Mouse (Mus musculus): ENCODE results near the gene Gm5141. TPM values are rescaled to one million over a fixed set of nuclear protein-coding genes. Genes with fewer than 3 reads are reported as not detected.

The Gm5141 gene
- total RNA-seq (2023): 0.77 and 1.4 TPM in 2 replicates

GRCm38 (mm10) chr13:62785199-62786134, at the start of gene Gm5141:
Gene Gm5141, minus strand, starts transcription at chr13:62785808.

GRCm38 (mm10) chr13:62760432-62761415, 24.9 kb downstream of the Gm5141 start, which contains the start of gene Platr25:
Gene Platr25, minus strand, starts transcription at chr13:62760709.

Other genes starting within 250 kb of the Gm5141 start
- gene Zfp935, start 227.3 kb downstream of the Gm5141 start, total RNA-seq (2023): not detected in 2 replicates
- gene Zfp934, start 214.6 kb downstream of the Gm5141 start, total RNA-seq (2023): 3.1 TPM in 2 replicates
- 0.66 and 2.7 TPM in 2 replicates for gene 6720489N17Rik, start 161.6 kb downstream of the Gm5141 start, total RNA-seq (2023)
- gene Platr25, start 25.1 kb downstream of the Gm5141 start, total RNA-seq (2023): 5.1 and 6.2 TPM in 2 replicates
- not detected in 2 replicates for gene Fbp2, start 72.6 kb upstream of the Gm5141 start, total RNA-seq (2023)
- 1.1 and 3.2 TPM in 2 replicates for gene Fbp1, start 102.5 kb upstream of the Gm5141 start, total RNA-seq (2023)
- gene 2010111I01Rik, start 179.1 kb upstream of the Gm5141 start, total RNA-seq (2023): 25.3 and 35.8 TPM in 2 replicates